Mouse (Mus musculus): ENCODE results near the gene Olfr524.
A peak's percentile ranks its signal among the peaks of the same experiment; 100 is the strongest.

The Olfr524 gene

GRCm38 (mm10) chr7:140184206-140184605, 21.6 kb downstream of the Olfr524 start:
- no peak for DNase-seq

DNA sequence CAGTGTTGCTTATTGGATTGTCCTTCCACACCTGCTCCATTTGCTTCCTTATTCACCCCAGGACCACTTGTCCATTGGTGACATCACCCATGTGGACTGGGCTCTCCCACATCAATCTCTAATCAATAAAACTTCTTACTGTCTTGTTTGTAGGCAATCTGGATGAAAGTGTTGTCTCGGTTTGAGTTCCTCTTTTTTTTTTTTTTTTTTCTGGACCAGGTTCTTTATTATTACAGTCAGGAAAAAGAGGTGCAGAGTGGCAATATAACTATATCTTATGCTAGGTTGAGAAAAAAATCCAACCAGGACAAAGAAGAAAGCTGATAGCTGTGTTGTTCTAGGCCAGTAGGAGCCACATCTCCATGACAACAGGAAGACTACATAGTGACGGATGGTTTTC, 25.1 kb downstream of the Olfr524 start:
- no peak for DNase-seq

DNA sequence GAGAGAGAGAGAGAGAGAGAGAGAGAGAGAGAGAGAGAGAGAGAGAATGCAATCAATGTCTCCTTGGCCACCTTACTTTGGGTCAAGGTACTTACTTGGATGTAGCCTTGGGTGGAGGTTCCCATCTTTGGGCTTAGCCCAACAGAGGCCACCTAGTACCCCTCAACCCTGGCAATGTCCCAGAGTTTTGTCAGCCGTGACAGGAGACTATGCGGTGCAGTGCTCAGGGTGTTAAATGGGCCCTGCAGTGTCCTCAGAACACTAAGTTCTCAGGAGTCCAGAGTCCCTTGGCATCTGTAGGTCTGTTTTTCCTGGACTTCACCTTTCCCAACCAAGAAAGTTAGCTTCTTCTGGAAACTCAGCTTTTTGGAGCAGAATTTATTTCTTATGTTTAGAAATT, 26.6 kb downstream of the Olfr524 start:
- DNase-seq: no peak

GRCm38 (mm10) chr7:140172936-140173335, 32.8 kb downstream of the Olfr524 start, which contains the start of gene Olfr523:
Gene Olfr523, plus strand, starts transcription at chr7:140173217.
- DNase-seq: peak; percentile 77

GRCm38 (mm10) chr7:140170863-140171262, 34.9 kb downstream of the Olfr524 start:
- no peak for DNase-seq

- no peak for DNase-seq
Measured at GRCm38 (mm10) chr7:140169386-140169785, 36.4 kb downstream of the Olfr524 start.

GRCm38 (mm10) chr7:140167950-140168349, 37.8 kb downstream of the Olfr524 start:
- no peak for DNase-seq

DNA sequence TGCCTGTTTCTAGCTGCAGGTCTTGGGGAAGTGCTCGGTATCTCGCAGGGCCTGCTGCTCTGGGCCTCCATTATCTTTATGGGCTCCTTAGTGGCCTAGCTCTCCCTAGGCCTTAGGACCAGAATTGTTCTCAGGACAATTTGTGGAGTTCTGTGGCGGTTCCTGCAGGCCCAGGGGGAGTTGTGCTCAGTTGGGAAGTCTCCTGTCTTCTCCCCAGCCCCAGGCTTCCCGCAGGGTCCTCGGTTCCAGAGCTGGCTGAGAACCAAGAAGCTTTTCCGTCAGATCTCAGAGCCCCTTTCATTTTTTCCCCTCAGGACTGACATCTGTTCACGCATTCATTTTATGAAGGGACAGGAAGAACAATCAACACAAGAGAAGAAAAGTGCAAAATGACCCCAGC, 41.1 kb downstream of the Olfr524 start, which contains the start of gene Olfr522:
Olfr522 (minus strand) TSS at position 101 of the 400 bp plus-strand sequence.
- DNase-seq: no peak

- DNase-seq: no peak
Measured at GRCm38 (mm10) chr7:140160363-140160762, 45.4 kb downstream of the Olfr524 start.

DNA sequence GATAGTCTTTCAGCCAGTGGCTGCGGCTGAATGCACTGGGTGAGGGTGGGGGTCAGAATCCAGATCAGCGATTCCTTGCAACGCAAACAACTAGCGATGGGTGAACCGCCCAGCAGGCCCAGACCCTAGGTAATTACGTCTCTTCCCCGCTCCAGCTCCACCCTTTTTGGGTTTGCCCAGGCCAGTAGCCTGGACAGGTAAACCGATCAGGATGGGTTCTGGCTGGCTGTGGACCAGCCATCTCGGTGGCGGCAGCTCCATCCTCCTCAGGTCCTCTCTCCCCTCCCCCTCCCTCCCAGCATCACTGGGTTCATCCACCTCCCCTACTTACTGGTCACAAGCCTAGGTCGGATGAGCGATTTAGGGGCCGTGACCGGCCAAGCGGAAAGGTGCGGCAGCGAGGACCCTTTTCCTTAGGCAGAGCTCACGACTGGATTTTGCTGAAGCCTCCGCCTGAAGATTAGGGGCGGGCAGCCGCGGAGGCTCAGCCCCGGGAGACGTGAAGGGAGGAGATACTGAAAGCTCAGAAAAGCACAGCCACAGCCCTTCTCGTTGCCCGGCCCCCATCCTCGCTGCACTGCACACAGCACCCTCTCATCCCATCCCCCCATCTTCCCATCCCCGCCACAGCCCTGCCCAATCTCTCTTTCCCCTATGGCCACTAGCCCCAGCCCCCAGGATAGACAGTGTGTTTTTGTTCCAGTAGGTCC, 51.4 kb downstream of the Olfr524 start, which contains the start of gene Sprn:
Sprn (minus strand) TSS at position 660 of the 710 bp plus-strand sequence.
- peak; percentile 78 for DNase-seq

DNA sequence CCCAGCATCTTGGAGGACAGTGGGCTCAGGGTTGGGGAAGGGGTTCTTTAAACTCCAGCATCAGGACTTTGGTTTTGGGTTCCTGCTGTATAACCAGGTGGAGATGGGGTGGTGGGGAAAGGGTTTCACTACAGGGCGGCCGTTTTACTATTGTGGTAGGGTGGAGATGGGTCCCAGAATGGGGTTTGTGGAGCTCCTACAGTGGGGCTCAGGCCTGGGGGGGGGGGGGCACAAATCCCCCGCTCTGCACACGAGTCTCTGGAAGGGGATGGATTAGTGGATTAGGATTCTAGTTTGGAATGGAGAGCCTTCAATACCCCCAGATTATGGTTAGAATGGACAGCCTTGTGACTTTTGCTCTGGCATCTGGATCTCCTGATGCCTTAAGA, 51.9 kb downstream of the Olfr524 start:
- no peak for DNase-seq

DNA sequence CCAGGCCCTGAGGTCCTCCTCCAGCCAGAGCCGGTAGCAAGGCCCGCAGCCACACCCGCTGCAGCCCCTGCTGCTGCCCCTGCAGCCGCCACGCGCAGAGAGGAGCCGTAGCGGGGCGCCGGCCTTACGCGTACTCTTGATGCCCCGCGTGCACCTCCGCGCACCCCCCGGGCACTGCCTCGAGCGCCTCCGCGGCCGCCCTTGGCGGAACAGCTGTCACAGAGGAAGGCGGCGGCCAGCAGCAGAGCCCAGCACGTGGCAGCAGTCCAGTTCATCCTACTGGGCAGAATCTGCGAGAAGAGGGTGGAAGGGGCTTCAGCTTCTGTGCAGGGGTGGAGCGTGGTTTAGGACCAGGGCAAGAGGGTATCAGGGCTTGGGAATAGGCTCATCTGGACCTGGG, 52.4 kb downstream of the Olfr524 start:
- peak; percentile 70 for DNase-seq

Measured in cerebellum, adult 11-12 months (tissue).